Mouse (Mus musculus) neutrophil, adult 5-6 weeks (primary cell): Measurements from ENCODE around the gene Abcg5. TPM values are rescaled to one million over a fixed set of nuclear protein-coding genes. Genes with fewer than 3 reads are reported as not detected.

ENCODE experiments used
- ATAC-seq: fragments of 151-379, 151-347 bp; 2 replicates; pipeline ENCODE4 v1.8.0; 2017; ENCODE audit warnings: mild to moderate bottlenecking, moderate TSS enrichment; ENCODE audit not compliant: insufficient number of reproducible peaks, poor library complexity, low FRiP score, severe bottlenecking; ENCODE audit errors: extremely low read depth
- total RNA-seq: library from RNA; stranded (forward); fragments of 200-1000 nt; gene quantifications from 2 replicates; pipeline ENCODE4 v1.2.3, GENCODE M21; 2017

Gene Abcg5
- total RNA-seq, 1 experiment from 2014 or later = not detected

DNA sequence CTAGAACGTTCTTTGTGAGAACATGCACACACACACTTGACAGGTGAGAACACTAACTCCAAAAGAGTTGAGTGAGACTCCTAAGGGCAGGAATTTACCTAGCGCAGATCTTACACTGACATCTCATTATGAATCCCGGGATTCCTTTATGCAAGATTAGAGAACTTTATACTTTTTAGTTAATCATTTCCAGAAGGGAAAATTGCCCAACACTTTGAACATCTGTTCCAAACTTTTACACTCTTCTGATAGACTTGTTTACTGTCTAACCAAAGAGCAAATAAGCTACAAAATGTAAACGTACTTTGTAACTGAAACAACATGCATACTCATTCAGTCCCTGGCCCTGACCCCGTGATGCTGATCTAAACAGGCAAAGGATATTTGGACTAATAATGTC is 6.5 kb upstream of the Abcg5 start:
- no peak for ATAC-seq

GRCm38 (mm10) chr17:84688834-84689233 is 6.0 kb upstream of the Abcg5 start:
- no peak for ATAC-seq

DNA sequence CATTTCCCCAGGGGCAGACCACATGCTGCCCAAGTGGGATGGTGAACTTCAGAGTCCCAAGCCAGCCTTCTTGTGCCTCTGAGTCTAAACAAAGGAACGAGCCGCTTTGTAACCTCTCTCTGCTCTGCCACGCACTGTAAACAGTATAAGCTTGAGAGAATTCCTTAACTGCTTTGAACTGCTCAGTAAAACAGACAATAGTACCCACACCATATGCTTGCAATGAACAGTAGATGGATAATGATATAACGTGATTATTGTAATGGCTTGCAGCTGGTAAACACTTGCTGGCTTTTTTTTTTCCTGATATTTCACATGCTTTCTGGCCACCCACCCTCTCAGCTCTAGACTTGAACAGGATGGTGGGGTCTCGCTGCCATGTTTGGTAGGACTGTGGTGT is 5.2 kb upstream of the Abcg5 start:
- ATAC-seq = no peak

DNA sequence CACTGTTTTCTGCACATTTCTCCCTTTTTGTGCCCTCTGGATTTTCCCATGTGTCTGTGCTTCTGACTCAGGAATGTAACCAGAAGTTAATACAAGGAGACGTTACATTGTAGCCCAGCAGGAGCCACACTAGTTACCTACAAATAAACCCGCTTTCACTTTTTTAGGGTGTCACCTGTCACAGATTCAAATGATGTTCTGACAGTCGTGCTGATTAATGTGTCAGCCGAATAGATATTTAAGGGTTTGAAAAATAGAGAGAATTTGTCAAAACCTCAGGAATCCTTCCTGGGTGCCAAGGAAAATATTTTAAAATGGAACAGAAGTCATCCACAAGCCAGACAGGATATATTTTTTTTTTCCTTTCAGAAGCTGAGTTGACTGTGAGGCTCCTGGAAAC is 2.5 kb upstream of the Abcg5 start:
- ATAC-seq = no peak

- no peak for ATAC-seq
Observed at GRCm38 (mm10) chr17:84684284-84684683, 1.5 kb upstream of the Abcg5 start.

DNA sequence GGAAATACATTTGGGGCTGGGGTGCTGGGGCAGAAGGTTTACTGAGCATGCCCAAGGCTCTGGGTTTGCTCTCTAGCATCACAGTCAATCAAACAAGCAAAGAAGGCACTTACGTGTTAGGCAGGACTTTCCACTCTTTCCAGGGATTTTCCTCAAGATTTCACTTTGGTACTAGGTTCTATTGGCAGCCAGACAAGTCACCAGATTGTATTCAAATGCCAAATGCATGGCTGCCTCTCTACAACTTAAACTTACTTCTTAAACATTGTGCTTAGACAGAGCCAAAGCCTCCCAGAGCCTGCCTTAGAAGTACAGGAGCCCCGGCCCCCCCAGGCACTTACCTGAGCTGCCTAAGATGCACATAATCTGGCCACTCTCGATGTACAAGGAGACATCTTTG is 1.1 kb downstream of the Abcg5 start:
- no peak for ATAC-seq

DNA sequence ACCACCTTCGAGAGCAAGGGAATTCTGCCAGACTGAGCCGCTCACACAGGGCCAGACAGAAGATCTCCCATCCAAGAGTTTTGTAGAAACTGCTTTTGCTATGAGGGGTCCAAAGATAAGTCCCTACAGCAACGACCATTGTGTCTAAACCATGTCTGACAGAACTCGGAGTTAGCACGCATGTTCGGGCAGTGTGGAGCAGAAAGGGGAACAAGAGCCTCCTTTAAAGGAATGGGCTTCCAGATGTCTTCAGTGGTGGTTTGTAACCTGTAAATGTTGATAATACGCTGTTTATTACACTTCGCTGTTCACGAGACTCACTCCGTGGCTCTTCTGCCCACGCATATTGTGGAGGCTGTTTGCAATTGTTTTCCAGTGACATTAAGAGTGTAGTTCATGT is 5.2 kb downstream of the Abcg5 start:
- ATAC-seq = no peak

DNA sequence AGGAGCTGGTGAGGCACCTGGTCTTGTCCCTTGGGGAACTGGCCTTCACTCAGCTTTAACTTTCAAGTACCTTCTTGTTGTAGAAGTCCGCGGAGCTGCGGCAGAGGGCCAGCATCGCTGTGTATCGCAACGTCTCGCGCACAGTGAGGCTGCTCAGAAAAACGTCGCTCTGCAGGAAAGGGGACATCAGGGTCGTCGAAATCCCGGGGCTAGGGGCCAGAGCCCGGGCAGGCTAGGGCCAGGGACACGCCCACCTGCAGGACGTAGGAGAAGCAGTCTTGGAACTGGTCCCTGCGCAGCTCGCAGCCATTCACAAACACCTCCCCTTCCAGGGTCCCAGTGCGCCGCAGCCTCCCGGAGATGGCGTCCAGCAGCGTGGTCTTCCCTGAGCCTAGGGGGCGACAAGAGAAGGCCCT is 6.9 kb downstream of the Abcg5 start, which contains the start of gene Abcg8:
Gene Abcg8, plus strand, starts transcription at position 352 of the 416 bp plus-strand sequence.
- no peak for ATAC-seq

DNA sequence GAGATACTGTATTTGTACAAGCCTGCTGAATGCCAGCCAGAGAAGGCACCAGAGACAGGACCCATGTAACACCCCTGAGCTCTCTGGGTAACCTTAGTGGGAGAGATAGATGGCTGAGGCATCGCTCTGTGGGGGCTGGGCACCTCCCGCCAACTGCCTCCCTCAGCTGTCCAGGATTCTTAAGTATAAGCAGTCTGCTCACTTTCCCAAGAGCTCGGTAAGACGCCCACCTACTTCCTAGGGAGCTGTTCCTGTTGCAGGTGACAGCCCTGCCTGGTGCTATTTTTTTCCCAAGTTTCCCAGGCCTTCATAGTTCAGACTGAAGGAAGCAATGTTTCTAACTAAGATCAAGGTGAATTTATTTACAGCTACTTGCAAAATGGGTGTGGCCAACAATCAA is 7.6 kb downstream of the Abcg5 start:
- ATAC-seq = no peak

GRCm38 (mm10) chr17:84674048-84674447 is 8.8 kb downstream of the Abcg5 start:
- no peak for ATAC-seq

DNA sequence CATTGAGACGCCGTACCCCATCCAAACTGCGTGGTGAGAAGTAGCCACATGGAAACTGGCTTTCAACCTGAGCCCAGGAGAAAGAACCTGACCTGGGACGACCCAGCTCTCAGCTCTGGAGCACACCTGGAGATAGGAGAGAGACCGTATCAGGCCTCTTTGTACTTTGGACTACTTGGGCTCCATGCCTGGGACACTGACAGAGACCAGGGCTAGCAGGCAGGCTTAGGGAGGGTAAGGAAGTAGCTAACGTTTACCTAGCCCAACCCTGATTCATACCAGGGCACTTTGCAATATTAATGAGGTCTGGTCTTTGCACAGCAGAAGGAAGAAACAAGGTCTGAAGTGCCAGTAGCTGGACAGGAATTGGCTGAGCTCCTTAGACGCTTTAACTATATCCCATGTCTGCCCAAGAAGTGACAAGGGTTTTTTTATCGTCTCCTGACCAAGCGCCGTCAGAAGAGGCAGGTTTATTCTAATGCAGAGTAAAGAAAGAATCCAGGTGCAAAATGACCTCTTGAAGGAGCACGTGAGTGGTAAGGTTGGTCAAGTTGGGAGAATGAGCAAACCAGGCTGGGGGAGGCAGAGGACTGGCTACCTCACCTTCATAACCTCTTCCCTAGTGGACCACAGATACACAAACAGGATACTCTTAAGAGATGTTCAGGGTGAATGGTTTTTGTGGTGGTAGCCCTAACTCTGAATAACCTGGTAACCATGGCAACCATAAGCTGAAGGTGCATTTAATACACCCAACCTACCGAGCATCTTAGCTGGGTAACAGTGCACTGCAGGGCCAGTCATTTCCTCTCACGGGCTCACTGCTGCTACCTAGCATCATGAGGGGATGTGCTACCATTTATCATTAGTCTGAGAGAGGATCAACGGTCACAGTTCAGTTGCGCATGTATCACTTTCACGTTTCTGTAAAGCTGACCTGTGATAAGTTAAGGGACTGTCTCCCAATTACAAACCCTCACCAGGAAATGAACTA is 10.1 kb downstream of the Abcg5 start:
- no peak for ATAC-seq

DNA sequence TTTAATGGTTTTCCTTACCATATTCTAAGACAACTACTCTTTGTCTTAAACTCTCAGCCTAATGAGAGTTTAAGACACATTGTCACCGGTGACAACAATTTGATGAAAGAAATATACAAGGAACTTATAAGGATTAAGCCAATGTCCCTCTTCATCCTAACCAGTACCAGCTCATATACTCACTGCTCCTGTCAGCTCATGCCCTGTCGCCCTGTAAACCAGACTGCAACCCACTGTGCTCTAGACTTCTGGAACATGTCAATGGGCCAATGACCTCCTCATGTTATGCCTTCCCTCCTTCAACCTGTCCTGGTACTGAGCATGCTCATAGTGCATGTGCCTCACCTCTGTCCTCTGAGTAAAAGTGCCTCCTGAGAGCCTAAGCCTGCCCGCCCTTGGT is 15.0 kb downstream of the Abcg5 start:
- ATAC-seq = no peak

DNA sequence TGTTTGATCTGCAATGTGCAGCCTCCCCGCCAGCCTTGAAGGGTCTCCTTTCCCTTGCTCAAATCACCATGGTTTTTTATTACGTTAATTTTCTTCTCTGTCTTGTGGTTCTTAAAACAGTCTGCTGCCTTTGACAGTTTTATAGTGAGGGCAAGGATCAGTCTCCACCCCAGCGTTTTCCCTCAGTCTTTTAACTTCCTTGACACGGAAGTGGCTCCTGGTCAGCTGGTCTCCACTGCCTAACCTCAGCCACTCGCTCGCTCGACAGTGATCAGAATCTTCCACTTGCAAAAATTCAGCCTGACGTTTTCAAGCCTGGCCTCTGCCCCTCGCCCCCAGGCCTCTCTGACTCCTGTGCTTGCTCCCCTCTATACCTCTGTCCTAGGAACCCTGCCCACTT is 17.1 kb downstream of the Abcg5 start:
- no peak for ATAC-seq

- ATAC-seq = no peak
Observed at GRCm38 (mm10) chr17:84665053-84665452, 17.8 kb downstream of the Abcg5 start.

GRCm38 (mm10) chr17:84658951-84659350 is 23.9 kb downstream of the Abcg5 start:
- no peak for ATAC-seq

DNA sequence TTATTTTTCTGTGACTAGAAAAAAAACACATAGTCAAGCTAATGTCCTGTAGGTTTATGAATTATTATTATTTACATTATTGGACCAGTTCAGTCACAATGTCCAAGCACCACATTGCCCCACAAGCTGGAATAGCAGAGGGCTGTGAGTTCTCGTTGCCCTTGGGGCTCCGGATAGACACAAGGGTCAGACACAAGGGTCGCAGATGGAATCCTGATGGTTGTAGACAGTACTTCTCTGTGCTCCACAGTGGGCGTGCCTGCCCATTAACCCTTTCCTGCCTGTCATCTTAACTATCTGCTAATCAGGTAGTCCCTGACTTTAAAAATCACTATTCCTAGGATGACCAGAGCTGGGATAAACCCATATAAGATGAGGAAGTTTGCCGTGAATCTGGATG is 24.6 kb downstream of the Abcg5 start:
- ATAC-seq = no peak

- ATAC-seq = no peak
Observed at GRCm38 (mm10) chr17:84657782-84658181, 25.0 kb downstream of the Abcg5 start.

- no peak for ATAC-seq
Observed at GRCm38 (mm10) chr17:84657422-84657732, 25.4 kb downstream of the Abcg5 start.

DNA sequence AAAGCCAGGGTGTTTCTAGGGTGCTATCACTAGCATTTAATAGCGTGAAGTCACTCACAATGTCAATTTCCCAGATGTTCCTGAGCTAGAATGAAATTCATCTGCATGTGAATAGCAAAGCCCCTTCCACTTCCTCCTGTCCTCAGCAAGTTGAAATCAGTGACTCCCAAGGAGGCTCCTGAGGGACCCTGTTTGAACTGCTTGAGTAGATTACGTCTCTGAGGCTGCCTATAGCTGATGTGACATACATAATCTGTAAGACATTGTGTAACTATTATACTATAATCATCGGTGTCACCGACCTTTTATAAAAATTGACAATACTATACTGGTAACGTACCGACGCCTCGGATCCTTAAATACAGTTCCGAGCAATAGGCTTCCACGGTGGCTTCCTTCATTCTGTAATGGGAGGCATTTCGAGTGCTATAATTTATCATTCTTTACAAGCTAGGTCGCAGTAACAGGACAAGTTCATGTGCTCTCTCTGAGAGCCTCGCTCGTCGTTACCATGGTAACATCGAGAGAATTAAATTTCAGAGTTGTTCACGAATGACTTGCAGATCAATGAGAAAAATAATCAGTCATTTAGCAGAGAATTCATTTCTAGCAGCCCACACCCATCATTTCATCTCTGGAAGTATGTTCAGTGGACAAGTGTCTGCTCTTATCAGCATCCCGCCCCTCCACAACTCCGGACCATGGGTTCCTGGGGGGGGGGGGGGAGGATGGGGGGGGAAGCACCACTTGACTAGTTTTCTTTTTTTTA is 26.0 kb downstream of the Abcg5 start:
- no peak for ATAC-seq

GRCm38 (mm10) chr17:84656205-84656604 is 26.6 kb downstream of the Abcg5 start:
- ATAC-seq = no peak
